Mouse (Mus musculus) cerebellum, adult 8-10 months (tissue): ENCODE measurements around the gene Ormdl3.

ENCODE experiments used
- DNase-seq: peaks from one replicate; pipeline ENCODE4 v3.0.0; 2022

Ormdl3 gene

DNA sequence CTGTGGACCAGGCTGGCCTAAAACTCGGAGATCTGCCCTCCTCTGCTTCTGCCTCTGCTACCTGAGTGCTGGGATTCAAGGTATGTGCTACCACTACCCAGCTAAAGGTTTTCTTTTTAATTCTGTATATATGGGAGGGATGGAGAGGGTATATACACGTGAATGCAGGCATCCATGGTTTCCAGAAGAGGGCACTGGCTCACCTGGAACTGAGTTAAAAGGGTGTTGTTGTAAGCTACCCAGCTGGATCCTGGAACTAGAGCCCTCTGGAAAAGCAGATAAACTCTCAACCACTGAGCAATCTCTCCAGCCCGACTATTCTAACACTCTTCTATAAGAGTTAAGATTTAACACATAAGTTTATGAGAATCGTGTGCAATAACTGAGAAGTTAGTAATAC lies 37.8 kb downstream of the Ormdl3 start:
- DNase-seq = no peak

GRCm38 (mm10) chr11:98547308-98547693 lies 39.9 kb downstream of the Ormdl3 start:
- no peak for DNase-seq

- DNase-seq = no peak
Observed at GRCm38 (mm10) chr11:98546529-98547307, 40.5 kb downstream of the Ormdl3 start.

DNA sequence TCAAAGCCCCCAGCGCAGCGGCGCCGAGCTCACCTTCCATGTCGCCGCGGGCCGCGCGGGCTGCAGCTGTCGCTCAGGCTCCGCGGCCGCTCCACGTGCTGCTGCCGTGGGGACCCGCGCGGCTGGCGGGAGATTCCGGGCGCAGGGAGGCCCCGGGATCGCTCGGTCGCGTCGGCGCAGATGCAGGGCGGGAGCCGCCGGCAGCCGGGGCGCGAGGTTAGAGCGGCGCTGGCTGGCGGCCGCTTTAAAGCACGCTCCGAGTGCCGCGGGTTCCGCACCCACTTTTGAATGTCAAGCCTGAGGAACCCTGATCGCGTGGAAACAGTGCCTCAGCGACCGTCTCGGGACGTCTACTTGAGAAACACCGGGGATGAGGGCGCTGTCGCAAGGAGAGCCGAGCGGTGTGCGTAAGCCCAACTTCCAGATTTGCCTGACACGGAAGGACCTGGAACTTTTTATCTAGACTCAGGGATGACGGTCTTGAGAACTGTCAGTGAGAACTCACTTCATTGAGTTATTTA lies 41.4 kb downstream of the Ormdl3 start, which contains the start of gene Ikzf3:
Gene Ikzf3, minus strand, starts transcription at position 321 of the 521 bp plus-strand sequence.
- DNase-seq = peak; percentile 13

DNA sequence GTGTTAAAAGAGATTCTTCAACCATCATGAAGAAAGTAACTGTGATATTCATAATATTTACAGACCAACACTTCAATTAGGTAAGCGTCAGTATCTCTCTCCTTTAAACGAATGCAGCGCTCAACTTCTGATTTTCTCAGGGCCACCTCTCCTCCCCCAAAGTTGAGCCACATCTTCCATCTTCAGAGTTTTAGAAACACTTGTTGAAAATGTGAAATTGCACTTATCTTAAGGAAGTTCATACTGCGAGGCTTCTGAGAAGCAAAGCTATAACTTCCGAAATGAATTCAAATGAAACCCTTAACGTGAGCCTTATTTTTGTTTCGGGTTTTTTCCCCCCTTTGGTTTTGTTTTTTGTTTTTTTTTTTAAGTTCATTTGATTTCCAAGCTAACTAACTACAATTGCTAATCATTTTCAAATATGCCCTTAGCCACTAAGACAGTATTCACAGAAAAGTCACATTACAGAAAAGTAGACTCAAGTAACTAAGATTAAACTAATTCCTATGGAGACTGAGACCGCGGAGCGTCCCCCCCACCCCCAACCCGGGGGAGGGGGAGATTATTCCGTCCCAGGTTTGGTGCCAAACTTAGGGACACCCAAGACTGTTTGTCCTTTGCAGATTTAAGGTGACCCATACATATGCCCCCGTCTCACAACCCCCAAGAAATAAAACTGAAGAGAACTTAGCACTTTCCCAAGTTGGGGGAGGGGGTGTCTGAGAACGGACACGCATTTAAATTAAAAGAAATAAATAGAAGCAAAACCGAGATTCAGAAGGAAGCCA lies 42.1 kb downstream of the Ormdl3 start:
- no peak for DNase-seq

GRCm38 (mm10) chr11:98543414-98543813 lies 43.8 kb downstream of the Ormdl3 start:
- DNase-seq = no peak

DNA sequence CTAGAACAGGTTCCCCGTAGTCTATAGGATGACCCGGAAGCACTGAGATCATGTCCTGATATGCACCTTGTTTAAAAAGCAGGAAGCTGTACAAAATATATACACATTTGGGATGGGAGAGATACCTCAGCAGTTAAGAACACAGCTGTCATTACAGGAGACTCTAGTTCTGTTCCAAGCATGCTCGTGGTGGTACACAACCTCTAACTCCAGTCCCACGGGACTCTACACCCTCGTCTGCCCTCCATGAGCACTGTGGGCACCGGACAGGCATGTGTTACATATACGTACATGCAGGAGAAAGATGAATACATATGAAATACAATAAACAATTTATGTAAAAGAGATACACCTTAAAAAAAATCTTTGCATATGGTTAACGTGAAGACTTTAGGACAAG lies 44.6 kb downstream of the Ormdl3 start:
- DNase-seq = no peak

GRCm38 (mm10) chr11:98540319-98540718 lies 46.8 kb downstream of the Ormdl3 start:
- no peak for DNase-seq

DNA sequence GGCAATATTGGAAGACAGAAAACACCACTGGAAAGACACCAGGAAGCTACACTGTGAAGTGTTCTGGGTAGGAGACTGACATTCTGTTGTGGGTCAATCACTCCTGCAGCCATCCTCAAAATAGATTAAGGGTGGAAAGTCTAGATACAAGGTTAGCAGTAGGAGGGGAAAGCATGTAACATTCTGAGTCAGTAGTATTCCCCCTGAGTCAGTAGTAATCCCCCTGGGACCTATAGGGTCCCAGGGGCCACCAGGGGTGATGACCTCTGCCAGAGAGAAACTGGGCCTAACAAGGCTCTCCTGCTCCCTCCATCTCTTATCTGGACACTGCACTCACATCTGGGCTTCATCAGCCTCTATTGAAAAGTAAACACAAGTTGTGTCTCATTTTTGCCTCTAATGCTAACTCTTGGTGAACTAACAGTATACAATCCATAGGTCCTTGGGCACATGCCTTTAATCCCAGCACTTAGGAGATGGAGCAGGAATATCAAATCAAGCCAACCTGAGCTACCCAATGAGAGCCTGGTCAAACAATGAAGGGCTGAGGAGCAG lies 49.6 kb downstream of the Ormdl3 start:
- no peak for DNase-seq
